Mouse (Mus musculus): ENCODE data around the gene Zc3h12b.
"Not testable (repeated sequence)": the region's sequence is repeated elsewhere in the genome, so short reads cannot be mapped to it uniquely, and the experiment has no call there.

Zc3h12b gene

DNA sequence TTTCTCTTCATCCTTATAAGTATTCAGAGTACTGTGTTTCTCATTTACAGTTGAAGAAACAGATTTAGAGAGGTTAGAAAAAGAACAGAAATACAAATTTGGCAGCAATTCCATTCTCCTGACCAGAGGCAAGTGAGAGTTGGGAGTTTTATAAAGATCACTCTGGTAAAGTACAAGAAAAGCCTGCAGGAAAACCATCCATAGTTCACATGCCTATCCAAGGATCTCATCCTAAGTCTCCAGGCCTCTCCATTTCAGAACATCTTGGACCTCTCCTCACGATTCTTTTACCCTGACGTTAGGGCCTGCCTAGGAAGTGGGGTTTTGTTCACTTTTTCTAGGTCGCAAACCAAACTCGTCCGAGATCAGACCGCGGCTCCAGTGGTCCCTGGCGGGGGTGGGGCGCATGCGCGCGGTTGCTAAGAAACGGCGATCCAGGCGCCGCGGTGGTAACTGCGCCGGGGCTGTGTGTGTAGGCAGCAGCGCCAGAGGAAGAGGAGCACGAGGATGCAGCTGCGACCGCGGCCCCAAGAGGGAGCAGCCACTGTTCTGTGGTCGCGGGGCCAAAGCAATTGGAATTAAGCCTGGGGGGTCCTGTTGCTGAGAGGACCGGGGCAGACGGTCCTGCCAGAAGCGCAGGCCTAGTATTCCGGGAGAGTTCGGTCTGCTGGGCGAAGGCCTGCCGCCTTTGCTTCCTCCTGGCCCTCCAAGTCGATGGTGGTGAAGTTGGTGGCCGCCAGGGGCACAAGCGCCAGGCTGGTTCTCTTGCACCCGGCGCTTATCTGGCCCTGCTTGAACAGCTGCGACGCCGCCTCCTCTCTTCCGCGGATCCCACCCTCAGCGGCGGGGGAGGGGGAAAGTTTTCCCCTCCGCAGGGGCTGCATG, at the start of gene Zc3h12b:
TSS of gene Zc3h12b (plus strand) at position 452 of the 885 bp plus-strand sequence.
- peak; percentile 13 to 19 for DNase-seq (ENCODE audit: low spot score in 2 of 2)

DNA sequence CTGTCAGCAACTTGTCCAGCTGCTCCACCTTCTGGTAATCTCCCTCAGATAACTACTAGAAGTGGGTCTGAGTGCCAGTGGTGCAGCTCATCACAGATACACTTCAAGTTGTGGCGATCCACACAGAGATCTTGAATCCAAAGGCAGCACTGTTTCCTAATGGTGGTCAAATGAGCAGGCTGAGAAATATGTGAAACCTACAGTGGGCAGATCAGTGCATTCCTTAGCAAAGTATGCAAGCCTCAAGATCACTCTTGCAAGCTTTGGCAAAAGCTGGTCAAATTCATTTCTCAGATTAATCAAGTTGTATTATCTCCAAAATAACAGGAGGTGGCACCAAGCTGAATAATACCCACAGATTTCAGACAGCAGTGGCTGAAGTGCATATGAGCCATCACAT, 29.3 kb upstream of the Zc3h12b start:
- DNase-seq (ENCODE audit: low spot score in 2 of 2), result no peak

DNA sequence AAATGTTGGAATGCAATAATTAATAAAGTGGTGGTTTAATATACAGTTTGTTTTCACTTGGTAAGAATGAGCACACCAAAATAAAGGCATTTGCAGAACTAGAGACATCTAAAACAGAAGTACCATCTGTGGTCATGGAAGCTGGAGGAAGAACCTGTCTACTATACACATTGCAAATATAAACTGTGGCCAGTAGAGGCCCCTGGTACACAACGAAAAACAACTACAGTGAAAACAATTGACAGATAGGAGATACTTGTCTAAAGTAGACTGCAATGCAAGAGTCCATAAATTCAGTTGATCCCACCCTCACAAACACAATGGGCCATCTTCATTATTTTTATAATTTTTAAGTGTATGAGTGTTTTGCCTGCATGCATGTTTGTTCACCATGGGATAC, 24.4 kb upstream of the Zc3h12b start:
- DNase-seq (ENCODE audit: low spot score in 2 of 2), result no peak

DNA sequence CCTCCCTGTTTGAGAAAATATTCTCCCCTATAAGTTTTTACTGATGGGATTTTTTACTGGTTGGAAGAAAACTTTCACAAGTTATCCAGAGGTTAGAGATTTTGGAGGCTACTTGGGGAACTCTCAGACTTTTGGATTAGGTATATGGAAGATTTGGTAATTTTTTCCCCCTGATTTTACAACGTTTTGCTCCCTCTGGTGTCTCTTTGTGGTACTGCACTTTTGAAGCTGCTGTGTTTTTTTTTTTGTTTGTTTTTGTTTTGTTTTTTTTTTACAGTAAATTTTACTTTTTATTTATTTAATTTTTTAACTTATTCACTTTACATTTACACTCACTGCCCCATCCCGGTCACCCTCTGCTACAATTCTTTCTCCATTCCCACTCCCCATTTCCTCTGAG, 26.8 kb downstream of the Zc3h12b start:
- no peak for DNase-seq (ENCODE audit: low spot score in 2 of 2)

DNA sequence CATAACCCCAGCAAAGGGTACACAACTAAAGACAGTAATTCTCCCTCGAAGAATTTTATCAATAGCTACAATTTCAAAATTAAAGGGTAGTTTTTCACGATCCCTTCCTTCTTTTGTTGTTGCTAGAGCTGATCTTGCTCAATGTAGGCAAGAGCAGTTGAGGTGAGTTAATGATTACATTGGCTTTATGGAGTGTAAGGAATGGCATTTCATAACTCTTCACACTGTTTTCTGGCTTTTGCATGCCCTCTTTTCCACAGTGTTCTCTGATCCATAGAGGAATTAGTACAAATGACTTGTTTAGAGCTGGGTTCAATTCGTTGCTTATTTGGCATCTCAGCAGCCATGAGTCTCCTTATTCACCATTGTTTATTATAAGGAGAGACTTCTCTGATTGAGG, 84.4 kb downstream of the Zc3h12b start:
- DNase-seq (ENCODE audit: low spot score in 2 of 2), result no peak

DNA sequence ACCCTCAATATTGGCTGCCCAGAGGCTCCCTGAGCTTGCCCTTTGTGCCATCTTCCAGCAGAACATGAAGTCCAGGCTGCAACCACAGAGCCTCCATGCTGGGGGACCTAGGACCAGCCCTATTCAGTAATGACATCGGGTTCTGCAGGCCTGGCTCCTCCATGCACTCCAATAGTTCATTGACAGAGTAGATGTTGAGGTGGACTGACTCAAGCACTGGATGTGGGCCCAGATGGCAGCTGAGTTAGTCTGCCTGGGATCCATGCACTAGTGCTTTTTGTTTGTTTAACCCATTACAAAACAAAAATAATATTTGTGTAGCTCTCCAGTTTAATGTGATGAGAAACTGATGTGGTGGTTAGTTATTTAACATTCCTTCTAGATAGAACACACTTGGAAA, 90.3 kb downstream of the Zc3h12b start:
- DNase-seq (ENCODE audit: low spot score in 2 of 2), result no peak

DNA sequence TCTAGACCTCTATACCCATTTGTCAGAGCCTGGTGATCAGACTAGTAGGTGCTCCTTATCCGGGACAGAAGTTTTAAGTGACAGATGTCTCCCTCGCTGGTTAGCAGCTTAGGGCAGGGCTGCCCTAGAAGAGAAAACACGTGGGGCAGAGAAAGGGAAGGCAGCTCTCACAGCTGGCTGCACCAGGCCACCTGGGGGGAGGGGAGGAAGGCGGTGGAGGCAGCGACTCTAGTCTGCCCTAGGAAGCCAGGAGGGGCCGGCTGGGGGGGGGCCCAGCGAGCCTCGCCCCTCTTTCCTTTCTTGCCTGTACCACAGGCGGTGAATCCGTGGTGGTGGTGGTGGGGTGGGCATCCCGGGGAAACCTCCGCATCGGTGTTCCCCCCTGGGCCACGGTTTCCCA, 141.3 kb downstream of the Zc3h12b start:
- DNase-seq (ENCODE audit: low spot score in 2 of 2), result no peak

DNA sequence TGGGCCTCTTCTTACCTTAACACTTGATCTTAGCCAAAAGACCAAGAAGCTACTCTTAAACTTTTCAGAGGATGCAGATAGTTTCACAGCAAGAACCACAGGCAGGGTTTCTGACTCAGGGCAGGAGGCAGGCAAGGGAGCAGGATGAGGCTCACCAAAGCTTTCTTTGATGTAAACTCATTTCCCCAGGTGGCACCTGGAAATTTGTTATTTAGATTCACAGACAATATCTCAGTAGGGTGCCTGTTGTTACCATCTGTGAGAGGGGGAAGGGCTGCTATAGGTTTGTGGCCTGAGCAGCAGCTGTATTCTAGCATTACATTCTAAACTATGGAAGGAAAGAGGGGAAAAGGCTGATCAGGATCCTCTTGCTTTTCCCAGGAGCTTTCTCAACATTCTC, 169.6 kb downstream of the Zc3h12b start:
- DNase-seq (ENCODE audit: low spot score in 2 of 2), result no peak

DNA sequence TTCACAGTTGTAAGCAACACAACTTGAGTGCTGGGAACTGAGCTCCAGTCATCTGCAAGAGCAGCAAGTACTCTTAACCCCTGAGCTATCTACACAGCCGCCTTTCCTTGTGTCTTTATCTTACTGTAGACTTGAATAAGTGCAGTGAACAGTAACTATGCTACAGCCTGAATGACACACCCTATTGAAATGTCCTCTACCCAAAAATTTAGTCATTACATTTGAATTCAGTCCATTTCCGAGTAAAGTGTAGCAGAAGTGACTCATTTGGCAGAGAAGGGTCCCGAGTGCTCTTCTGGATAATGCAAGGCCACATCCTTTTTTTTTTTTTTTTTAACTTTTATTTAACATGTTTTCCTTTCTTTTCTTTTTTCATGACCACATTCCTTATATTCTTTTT, 191.2 kb downstream of the Zc3h12b start:
- no peak for DNase-seq (ENCODE audit: low spot score in 2 of 2)

DNA sequence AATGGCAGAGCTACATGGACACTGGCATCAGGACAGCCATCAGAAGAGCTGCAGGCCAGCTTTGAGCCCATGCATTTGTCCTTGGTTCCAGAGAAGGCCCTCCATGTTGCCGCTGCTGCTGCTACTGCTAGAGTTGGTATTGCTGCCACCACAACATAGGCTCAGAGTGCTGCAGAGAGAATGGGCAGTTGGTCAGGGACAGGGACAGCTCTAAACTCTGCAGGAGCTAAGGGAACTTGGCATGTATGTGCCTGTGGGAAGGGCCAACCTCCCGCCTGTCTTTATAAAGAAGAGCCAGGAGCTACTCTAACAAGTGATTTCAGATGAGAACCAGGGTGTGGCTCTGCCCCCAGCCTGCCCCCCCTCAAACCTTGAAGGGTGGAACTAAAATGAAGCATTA, 224.0 kb downstream of the Zc3h12b start:
- DNase-seq (ENCODE audit: low spot score in 2 of 2), result no peak

DNA sequence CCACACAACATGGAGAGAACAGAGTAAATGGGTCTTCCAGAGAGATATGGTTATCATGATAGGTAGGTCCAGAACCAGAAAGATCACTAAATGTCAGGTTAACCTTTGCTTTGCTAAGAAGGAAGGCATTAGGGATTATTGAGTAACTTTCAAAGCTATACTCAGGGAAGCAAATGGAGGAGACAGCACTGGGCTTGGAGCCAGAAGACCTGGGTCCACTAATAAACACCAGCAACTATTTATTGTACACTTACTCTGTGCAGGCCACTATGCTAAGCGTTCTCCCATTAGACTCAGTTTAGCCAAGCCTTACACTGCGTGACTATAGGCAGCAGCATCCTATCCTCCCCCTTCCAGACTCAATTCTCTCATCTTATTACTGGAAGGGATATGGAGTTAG, 234.0 kb downstream of the Zc3h12b start:
- no peak for DNase-seq (ENCODE audit: low spot score in 2 of 2)

DNA sequence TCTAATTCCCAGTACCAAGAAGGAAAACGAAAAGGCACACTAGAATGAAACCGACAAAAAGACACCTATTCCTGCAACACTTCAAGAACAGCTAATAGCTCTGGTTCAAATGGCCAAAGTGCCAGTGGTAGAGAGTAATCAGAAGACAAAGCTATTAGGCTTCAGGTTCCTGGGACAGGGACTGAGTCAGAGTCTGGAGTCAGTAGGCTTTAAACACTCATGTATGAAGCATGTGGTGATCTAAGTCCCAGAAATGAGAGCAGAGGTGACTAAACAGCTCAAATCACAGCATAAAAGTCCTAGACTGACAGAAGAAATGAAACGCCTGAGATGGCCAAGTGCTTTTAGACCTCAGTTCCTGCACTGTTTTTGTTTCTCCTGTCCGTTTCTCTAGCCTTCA, 236.7 kb downstream of the Zc3h12b start:
- no peak for DNase-seq (ENCODE audit: low spot score in 2 of 2)

DNA sequence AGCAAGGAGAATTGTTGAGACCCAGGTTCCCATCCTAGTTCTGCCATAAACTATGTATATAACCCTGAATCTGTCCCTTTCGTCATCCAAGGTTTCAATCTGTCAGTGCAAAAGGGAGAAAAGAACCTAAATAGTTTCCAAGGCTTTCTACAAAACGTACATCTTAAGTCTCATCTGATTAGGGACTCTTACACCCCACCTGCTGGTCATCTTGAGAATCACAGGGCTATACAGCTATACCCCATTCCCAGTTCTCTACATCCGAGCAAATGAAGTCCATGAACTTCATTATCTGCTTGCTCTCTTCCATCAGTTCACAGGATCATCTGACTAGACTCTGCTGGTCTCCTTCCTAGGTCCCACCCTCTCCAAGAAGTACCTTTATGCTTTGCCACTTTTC, 239.3 kb downstream of the Zc3h12b start:
- DNase-seq (ENCODE audit: low spot score in 2 of 2), result peak in 1 of 2 experiments; percentile 9

DNA sequence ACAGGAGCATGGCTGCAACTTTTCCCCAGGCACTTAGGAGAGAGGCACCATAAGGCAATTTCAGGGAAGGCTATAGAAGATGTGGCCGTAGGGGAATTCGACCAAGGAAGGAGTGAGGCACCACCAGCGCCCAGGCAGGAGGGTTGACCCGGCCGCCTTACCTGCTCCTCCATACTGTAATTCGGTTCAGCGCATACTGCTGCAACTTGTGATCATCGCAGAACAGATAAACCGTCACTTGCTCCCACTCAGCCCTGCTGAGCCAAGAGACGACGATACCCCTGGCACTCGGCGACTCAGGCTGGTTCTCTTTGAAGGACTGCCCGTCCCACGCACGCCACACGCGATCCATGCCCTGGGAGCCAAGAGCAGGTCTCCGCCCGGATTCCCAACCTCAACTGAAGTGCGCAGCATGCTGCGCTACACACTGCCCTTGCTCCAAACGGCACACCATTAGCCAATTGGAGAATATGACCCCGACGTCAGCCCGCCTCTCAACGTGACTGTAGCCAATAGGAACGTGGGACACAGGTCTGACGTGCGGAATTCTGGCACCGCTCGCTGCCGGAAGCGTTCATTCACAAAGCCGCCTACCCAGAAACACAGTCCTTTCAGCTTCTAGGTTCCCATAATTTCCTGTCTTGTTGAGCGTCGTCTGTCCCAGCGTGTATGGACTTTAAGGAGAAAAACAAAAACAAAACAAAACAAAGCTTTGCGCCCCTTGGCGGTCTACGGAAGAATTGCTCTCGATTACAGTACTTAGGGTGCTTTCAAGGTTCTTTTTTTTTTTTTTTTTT, 245.2 kb downstream of the Zc3h12b start, which contains the start of gene Las1l:
TSS of gene Las1l (minus strand) at position 466 of the 797 bp plus-strand sequence.
- DNase-seq (ENCODE audit: low spot score in 2 of 2), result peak; percentile 83 to 90

DNA sequence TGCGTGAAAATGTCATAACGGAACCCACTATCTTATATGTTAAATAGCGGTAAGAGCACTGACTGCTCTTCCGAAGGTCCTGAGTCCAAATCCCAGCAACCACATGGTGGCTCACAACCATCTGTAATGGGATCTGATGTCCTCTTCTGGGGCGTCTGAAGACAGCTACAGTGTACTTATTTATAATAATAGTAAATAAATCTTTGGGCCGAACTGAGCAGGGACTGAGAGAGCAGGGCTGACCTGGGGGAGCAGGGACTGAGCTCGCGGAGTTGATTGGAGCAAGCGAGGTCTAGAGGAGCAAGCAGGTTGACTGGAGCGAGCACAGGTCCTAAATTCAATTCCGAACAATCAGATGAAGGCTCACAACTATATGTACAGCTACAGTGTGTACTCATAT, 246.0 kb downstream of the Zc3h12b start:
- DNase-seq (ENCODE audit: low spot score in 2 of 2), result not testable (repeated sequence)

DNA sequence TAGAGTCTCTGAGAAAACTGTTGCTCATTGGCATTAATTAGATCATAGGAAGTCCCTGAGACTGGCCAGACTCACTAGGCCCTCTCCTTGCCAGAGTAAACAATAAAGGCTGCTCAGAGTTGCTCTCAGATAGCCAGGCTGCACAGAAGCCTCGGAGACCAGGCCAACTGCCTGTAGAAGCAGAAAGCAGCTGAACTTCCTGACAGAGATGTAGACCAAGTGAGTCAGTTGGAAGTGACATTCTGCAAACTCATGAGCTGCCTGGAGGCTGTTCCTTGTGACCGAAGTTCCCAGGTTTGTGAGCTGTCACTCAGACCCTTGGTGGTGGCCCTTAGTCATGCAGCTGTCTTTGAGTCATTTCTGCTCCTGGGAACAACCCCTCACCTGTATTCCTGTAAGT, 251.9 kb downstream of the Zc3h12b start:
- no peak for DNase-seq (ENCODE audit: low spot score in 2 of 2)

DNA sequence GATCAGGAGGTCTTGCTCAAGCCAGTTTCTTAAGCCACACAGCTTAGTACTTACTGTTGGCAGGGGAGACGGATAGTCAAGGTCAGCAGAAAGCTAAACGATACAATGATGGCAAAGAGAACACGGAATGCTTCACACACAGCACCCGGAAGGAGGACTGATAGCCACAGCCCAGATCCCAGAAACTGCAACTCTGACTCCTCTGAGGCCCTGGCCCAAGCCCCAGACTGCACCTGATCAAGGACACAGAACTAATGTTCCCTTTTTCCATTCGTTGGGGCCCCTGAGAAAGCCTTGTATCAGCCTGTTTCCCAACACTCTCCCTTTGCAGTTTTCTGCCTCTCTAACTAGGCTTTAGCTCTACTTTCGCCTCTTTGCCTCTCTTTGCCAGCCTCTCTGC, 253.6 kb downstream of the Zc3h12b start:
- DNase-seq (ENCODE audit: low spot score in 2 of 2), result no peak

DNA sequence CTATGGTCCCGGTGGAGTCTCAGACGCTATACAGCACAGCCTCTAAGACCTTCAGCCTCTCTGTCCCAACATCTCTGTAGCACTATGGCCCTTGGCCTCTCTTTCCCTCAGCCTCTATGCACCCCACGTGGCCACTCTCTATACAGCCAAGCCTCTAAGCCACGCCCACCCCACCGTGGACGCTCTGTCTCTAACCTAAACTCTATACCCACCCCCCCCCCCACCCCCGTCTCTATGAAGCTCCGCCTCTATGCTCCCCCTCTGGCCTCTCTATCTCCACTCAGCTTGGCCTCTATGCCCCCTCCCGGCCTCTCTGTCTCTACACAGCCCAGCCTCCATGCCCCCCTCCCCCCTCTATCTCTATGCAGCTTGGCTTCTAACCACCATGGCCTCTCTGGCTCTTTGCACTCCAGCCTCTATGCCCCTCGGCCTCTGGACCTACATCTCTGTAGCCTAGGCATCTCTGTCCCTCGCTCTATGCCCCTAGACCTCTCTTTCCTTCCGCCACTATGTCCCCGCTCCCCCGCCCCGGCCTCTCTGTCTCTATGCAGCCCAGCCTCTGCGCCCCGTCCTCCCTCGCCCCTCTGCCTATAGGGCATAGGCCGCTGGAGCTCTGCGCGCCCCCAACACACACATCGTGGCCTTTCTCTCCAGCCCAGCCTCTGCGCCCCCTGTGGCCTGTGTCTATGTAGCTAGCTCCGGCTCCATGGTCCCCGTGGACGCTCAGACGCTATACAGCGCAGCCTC, 256.5 kb downstream of the Zc3h12b start:
- peak; percentile 5 to 51 for DNase-seq (ENCODE audit: low spot score in 2 of 2)

DNA sequence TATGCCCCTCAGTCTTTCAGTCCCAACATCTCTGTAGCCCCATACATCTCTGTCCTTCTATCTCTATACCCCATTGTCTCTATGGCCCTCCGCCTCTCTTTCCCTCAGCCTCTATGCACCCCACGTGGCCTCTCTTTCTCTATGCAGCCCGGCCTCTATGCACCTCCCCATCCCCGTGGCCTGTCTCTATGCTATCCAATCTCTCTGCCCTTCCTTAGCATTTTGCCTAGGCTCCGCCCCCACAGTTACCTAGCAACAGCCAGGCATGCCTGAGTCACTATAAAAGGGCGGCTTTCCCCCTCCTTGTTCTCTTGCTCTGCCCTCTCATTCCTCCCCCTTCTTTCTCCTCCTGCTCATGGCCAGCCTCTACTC, 257.1 kb downstream of the Zc3h12b start:
- peak; percentile 65 to 78 for DNase-seq (ENCODE audit: low spot score in 2 of 2)

DNA sequence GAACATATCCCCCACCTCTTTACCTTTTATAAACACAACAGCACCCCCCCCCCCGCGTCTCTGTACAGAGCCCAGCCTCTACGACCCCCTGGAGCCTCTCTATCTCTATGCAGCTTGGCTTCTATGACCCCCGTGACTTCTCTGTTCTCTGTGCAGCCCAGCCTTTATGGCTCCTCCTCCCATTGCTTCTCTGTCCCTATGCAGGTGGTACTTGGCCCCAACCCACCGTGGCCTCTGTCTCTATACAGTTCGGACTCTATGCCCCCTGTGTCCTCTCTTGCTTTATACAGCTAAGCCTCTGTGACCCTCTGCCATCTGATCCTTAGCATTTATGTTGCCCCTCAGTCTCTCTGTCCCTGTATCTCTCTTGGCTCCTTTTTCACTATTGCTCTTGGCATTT, 257.6 kb downstream of the Zc3h12b start:
- no peak for DNase-seq (ENCODE audit: low spot score in 2 of 2)

DNA sequence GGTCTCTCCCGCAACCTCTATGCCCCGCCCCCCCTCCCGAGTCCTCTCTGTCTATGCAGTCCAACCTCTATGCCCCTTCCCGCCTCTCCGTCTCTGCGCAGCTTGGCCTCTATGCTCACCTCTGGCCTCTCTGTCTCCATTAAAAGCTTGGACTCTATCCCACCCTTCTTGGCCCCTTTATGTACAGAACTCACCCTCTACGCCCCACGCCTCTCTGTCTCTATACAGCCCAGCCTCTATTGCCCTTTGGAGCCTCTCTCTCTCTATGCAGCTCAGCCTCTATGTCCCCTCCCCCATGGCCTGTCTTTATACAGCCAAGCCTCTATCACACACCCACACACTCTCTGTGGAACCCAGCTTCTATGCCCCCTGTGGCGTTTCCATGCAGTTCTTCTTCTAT, 258.5 kb downstream of the Zc3h12b start:
- no peak for DNase-seq (ENCODE audit: low spot score in 2 of 2)

Measured in urinary bladder, postnatal 36 days (tissue).